ENCODE assay signal across 11 mouse cellular contexts in the genomic region with DNA sequence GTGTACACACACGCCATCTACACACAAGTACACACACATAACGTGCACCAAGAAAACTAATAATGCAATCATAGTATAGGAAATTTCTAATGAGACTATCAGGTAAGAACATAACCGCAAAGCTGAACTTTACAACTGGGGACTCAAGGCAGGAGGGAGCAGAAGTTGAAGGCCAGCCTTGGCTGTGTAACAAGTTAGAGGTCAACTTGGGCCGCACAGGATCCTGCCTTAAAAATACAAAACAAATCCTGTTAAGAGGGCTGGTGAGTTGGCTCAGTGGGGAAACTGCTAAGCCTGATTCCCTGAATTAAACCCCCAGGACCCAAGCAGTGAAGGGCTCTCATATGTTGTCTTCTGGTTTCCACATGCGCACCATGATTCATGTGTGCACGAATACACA.
"Had no signal": no experiment of that assay in that cellular context is flagged by ENCODE, and none has a peak within 500 bp of the region (broad histone marks: within the 10 kb centered on the region; RNA-seq: fewer than 3 reads in every experiment).

No protein-coding gene starts in this region.

- ATAC-seq: midbrain, embryonic 16.5 days had no signal

- H3K4me3 ChIP-seq: limb, embryonic 12.5 days; liver, embryonic 12.5 days; lung, embryonic 15.5 days; midbrain, embryonic 12.5 days had no signal

- H3K4me2 ChIP-seq: limb, embryonic 12.5 days; liver, embryonic 12.5 days; lung, embryonic 15.5 days; midbrain, embryonic 12.5 days had no signal

- DNase-seq: kidney, adult 18-20 months; kidney, postnatal 10 days; kidney, postnatal 4 days; lung, postnatal 14 days; right cerebral cortex, postnatal 25 days; thymus, postnatal 36 days had no signal

- H3K9me3 ChIP-seq: limb, embryonic 12.5 days; liver, embryonic 12.5 days; lung, embryonic 15.5 days; midbrain, embryonic 12.5 days had no signal

- H3K27me3 ChIP-seq: limb, embryonic 12.5 days; lung, embryonic 15.5 days; midbrain, embryonic 12.5 days had no signal

- H3K27ac ChIP-seq: lung, embryonic 15.5 days; midbrain, embryonic 12.5 days had no signal

- H3K9ac ChIP-seq: limb, embryonic 12.5 days; liver, embryonic 12.5 days; lung, embryonic 15.5 days; midbrain, embryonic 12.5 days had no signal
